Mouse (Mus musculus): ENCODE results near the gene Phf20.
"Not testable (repeated sequence)": the region's sequence is repeated elsewhere in the genome, so short reads cannot be mapped to it uniquely, and the experiment has no call there.

DNA sequence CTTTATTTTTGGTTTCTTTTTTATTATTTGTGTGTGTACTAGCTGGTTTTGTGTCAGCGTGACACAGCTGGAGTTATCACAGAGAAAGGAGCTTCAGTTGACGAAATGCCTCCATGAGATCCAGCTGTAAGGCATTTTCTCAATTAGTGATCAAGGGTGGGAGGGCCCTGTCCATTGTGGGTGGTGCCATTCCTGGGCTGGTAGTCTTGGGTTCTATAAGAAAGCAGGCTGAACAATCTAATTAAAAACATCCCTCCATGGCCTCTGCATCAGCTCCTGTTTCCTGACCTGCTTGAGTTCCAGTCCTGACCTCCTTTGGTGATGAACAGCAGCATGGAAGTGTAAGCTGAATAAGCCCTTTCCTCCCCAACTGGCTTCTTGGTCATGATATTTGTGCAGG is 37.8 kb downstream of the Phf20 start:
- TF ChIP-seq ZC3H11A (IDR thresholded peaks at IDR 0.05; ENCODE audit: borderline replicate concordance, low read depth, low read length); MAFK (IDR thresholded peaks at IDR 0.05; ENCODE audit: insufficient read depth, low read depth, low read length); HCFC1 (IDR thresholded peaks at IDR 0.05; ENCODE audit: borderline replicate concordance, insufficient read depth, low read length): not testable (repeated sequence)

All from ES-E14 (cell line).